Mouse (Mus musculus): ENCODE data around the gene Dact2. TPM values are rescaled to one million over a fixed set of nuclear protein-coding genes. Genes with fewer than 3 reads are reported as not detected.

Dact2 gene
- polyA plus RNA-seq, 1 experiment from 2014 or later, result 7.8 TPM

DNA sequence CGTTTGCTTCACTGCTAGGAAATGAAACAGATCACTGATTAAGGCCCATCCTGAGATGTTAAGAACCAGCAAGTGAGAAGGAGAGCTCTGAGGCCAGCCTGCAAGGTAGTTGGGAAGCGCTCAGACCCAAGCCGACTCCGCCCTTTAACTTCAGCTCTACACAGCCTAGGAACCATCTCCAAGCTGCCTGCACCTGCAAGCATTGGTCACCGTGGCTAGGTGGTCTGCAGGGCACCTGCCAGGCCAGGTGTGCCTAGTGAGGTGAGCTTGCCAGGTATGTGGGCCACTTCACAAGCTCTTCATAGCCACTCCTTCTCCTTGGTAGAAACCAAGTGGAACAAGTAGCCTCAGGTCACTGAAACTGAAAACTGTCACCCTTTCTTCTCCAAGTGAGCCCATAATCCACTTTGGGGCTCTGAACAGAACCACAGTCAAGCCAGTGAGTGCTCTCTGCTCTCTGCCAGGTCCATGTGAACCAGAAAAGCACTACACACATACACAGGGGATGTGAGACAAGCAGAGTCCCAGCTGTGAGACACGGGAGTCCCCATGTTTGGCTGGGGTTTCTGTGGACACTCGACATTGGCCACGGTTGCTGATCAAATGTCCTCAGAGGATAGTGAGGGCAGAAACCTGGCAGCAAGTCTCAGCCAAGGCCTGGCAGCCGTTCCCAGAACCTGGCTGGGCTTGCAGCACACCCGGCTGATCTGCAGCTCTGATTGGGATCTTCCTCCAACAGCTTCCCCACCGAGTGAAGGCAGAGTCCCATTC lies 40.3 kb upstream of the Dact2 start:
- 62% methylated on average over 11 of the region's 11 CpGs for WGBS
- H3K27ac ChIP-seq (ENCODE audit: low read depth, low read length), result no peak overlapping the region
- ATAC-seq, result no peak

GRCm38 (mm10) chr17:14242634-14243033 lies 38.5 kb upstream of the Dact2 start:
- WGBS, result 89% methylated on average over 8 of the region's 8 CpGs

More for the DNA sequence above, 40.3 kb upstream of the Dact2 start:
- no peak for TF ChIP-seq CTCF (IDR thresholded peaks at IDR 0.05; ENCODE audit: low read depth)
- no peak overlapping the region for H3K9ac ChIP-seq (ENCODE audit: low read depth, low read length)
- H3K4me1 ChIP-seq (replicated peaks; ENCODE audit: control insufficient read depth, insufficient read depth, low read length), result no peaks in the 10 kb centered on the region
- no peak overlapping the region for H3K4me2 ChIP-seq (replicated peaks; ENCODE audit: low read depth)
- no peak overlapping the region for H3K4me3 ChIP-seq (ENCODE audit: low read depth, low read length)
- no peaks in the 10 kb centered on the region for H3K27me3 ChIP-seq (replicated peaks; ENCODE audit: control insufficient read depth, insufficient read depth, low read length)
- no peaks in the 10 kb centered on the region for H3K36me3 ChIP-seq (ENCODE audit: control insufficient read depth, insufficient read depth)
- H3K9me3 ChIP-seq (ENCODE audit: control insufficient read depth), result no peaks in the 10 kb centered on the region

DNA sequence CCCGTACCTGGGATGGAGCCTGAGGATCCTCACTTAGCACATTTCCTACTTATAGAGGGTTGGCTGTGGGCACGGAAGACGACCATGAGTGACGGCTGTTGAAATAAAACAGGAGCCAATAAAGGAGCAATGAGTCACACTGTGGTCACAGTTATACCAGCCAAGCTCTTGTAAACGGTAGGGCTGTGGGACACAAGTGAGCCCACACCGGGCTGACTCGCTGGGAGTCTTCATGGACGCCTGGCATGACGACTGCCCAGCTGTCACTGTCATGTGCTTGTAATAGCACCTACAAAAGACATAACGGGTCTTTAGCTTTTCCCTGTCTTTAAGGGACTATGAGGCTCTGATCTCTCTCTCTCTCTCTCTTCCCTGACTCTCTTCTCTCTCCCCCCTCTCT lies 35.9 kb upstream of the Dact2 start:
- Histone ChIP-seq H3K36me3 (ENCODE audit: control insufficient read depth, insufficient read depth) (no peaks in the 10 kb centered on the region), H3K27me3 (replicated peaks; ENCODE audit: control insufficient read depth, insufficient read depth, low read length) (no peaks in the 10 kb centered on the region), H3K9ac (ENCODE audit: low read depth, low read length) (no peak overlapping the region), H3K27ac (ENCODE audit: low read depth, low read length) (no peak overlapping the region), H3K4me3 (ENCODE audit: low read depth, low read length) (no peak overlapping the region), H3K4me1 (replicated peaks; ENCODE audit: control insufficient read depth, insufficient read depth, low read length) (no peaks in the 10 kb centered on the region), H3K9me3 (ENCODE audit: control insufficient read depth) (no peaks in the 10 kb centered on the region), H3K4me2 (replicated peaks; ENCODE audit: low read depth) (no peak overlapping the region)
- no peak for ATAC-seq
- TF ChIP-seq CTCF (IDR thresholded peaks at IDR 0.05; ENCODE audit: low read depth), result no peak
- WGBS, result 64% methylated on average over 10 of the region's 10 CpGs

More at GRCm38 (mm10) chr17:14242634-14243033, 38.5 kb upstream of the Dact2 start:
- Histone ChIP-seq H3K4me1 (replicated peaks; ENCODE audit: control insufficient read depth, insufficient read depth, low read length) (no peaks in the 10 kb centered on the region), H3K9me3 (ENCODE audit: control insufficient read depth) (no peaks in the 10 kb centered on the region), H3K36me3 (ENCODE audit: control insufficient read depth, insufficient read depth) (no peaks in the 10 kb centered on the region), H3K9ac (ENCODE audit: low read depth, low read length) (no peak overlapping the region), H3K27me3 (replicated peaks; ENCODE audit: control insufficient read depth, insufficient read depth, low read length) (no peaks in the 10 kb centered on the region), H3K4me3 (ENCODE audit: low read depth, low read length) (no peak overlapping the region), H3K27ac (ENCODE audit: low read depth, low read length) (no peak overlapping the region), H3K4me2 (replicated peaks; ENCODE audit: low read depth) (no peak overlapping the region)
- no peak for ATAC-seq
- TF ChIP-seq CTCF (IDR thresholded peaks at IDR 0.05; ENCODE audit: low read depth), result no peak

DNA sequence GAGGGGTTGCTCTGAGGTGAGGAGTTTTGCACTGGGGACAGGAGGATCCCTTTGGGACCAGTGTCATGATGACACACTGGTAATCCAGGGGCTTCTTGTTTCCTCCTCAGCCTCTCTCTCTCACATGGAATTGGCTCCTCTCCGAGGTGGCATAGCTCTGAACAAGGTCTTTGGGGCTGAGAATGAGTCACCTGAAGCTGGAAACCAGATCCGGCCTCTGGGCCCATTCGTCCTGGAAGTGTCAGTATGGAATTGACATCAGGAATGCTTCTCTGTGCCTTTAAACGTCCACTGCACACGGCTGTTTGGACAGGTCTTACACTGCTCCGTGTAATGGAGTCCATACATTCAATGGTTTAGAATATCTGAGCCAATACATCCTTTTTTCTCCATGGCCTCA lies 33.0 kb upstream of the Dact2 start:
- no peak overlapping the region for H3K4me2 ChIP-seq (replicated peaks; ENCODE audit: low read depth)
- 58% methylated on average over 6 of the region's 6 CpGs for WGBS
- no peak overlapping the region for H3K4me3 ChIP-seq (ENCODE audit: low read depth, low read length)
- no peaks in the 10 kb centered on the region for H3K9me3 ChIP-seq (ENCODE audit: control insufficient read depth)
- H3K27ac ChIP-seq (ENCODE audit: low read depth, low read length), result no peak overlapping the region
- H3K36me3 ChIP-seq (ENCODE audit: control insufficient read depth, insufficient read depth), result no peaks in the 10 kb centered on the region
- TF ChIP-seq CTCF (IDR thresholded peaks at IDR 0.05; ENCODE audit: low read depth), result no peak
- no peak for ATAC-seq
- no peak overlapping the region for H3K9ac ChIP-seq (ENCODE audit: low read depth, low read length)
- 0 out of 2 replicates have a peak, but pooled peaks cover 4% of the 10 kb centered on the region for H3K4me1 ChIP-seq (replicated peaks; ENCODE audit: control insufficient read depth, insufficient read depth, low read length)
- no peaks in the 10 kb centered on the region for H3K27me3 ChIP-seq (replicated peaks; ENCODE audit: control insufficient read depth, insufficient read depth, low read length)

DNA sequence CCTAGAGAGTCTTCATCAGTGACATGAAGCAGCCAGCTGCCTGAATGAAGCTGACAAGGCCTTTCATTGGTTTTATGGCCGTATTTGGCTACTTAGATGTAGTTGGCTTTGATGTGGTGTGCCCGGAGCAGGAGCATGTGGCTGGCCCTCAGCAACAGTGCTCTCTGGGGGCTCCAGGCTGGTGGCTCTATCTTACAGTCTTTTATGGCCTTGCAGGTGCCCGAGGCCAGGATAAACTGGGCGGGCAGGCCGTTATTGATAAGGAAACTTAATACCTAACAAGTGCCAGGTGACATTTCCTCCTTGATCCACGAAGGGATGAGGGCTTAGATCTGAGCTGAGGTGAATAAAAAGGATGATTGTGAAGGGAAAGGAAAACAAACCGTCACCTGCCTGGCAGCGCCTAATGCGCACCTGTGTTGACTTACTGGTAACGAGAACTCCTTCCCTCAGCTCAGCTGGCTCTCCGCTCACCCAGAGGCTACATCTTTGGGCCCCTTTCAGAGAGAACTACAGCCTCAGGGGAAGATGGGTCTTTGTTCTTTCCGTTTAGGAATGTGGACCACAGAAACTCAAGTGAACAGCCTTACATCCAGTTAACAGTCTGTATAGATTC lies 30.8 kb upstream of the Dact2 start:
- no peak overlapping the region; the same call in 1 of the 2 replicates for H3K4me2 ChIP-seq (replicated peaks; ENCODE audit: low read depth)
- H3K9ac ChIP-seq (ENCODE audit: low read depth, low read length), result no peak overlapping the region
- peaks cover 4% of the 10 kb centered on the region; the same call in 1 of the 2 replicates for H3K4me1 ChIP-seq (replicated peaks; ENCODE audit: control insufficient read depth, insufficient read depth, low read length)
- 31% methylated on average over 12 of the region's 12 CpGs for WGBS
- no peak for TF ChIP-seq CTCF (IDR thresholded peaks at IDR 0.05; ENCODE audit: low read depth)
- no peaks in the 10 kb centered on the region for H3K9me3 ChIP-seq (ENCODE audit: control insufficient read depth)
- peak; percentile 57 for ATAC-seq
- no peak overlapping the region for H3K4me3 ChIP-seq (ENCODE audit: low read depth, low read length)
- no peak overlapping the region for H3K27ac ChIP-seq (ENCODE audit: low read depth, low read length)
- H3K36me3 ChIP-seq (ENCODE audit: control insufficient read depth, insufficient read depth), result no peaks in the 10 kb centered on the region
- H3K27me3 ChIP-seq (replicated peaks; ENCODE audit: control insufficient read depth, insufficient read depth, low read length), result no peaks in the 10 kb centered on the region

GRCm38 (mm10) chr17:14233658-14234057 lies 29.6 kb upstream of the Dact2 start:
- Histone ChIP-seq H3K4me2 (replicated peaks; ENCODE audit: low read depth) (no peak overlapping the region), H3K36me3 (ENCODE audit: control insufficient read depth, insufficient read depth) (no peaks in the 10 kb centered on the region), H3K9me3 (ENCODE audit: control insufficient read depth) (no peaks in the 10 kb centered on the region), H3K27ac (ENCODE audit: low read depth, low read length) (no peak overlapping the region), H3K4me1 (replicated peaks; ENCODE audit: control insufficient read depth, insufficient read depth, low read length) (peaks cover 4% of the 10 kb centered on the region; the same call in 1 of the 2 replicates), H3K9ac (ENCODE audit: low read depth, low read length) (no peak overlapping the region), H3K27me3 (replicated peaks; ENCODE audit: control insufficient read depth, insufficient read depth, low read length) (no peaks in the 10 kb centered on the region), H3K4me3 (ENCODE audit: low read depth, low read length) (no peak overlapping the region)
- TF ChIP-seq CTCF (IDR thresholded peaks at IDR 0.05; ENCODE audit: low read depth), result peak; percentile 78
- 29% methylated on average over 4 of the region's 4 CpGs for WGBS
- ATAC-seq, result no peak
